8 mouse cellular contexts compared by ENCODE assay signal in genomic region chr5:33378302-33378854, GRCm38 (mm10). TPM values are rescaled to one million over a fixed set of nuclear protein-coding genes. Genes with fewer than 3 reads are reported as not detected.
DNase-seq lines count a peak whose midpoint lies in the region; ATAC-seq and TF ChIP-seq lines count a peak whose summit lies in the region.

Uvssa (plus strand) TSS chr5:33378549.

- H3K9me3 ChIP-seq in kidney, embryonic 14.5 days (ENCODE audit: control insufficient read depth, low read length): no peaks in the 10 kb centered on the region
- H3K9me3 ChIP-seq in limb, embryonic 15.5 days: no peaks in the 10 kb centered on the region

- peak; percentile 98 for ATAC-seq in kidney, embryonic 14.5 days (ENCODE audit: low FRiP score, low TSS enrichment)
- peak; percentile 96 for ATAC-seq in limb, embryonic 15.5 days (ENCODE audit: insufficient number of reproducible peaks, low FRiP score, low TSS enrichment, low read depth)

- H3K9ac ChIP-seq in kidney, embryonic 14.5 days (ENCODE audit: low read depth, low read length): peak within 1 kb of the TSS; percentile 72
- H3K9ac ChIP-seq in limb, embryonic 15.5 days: peak within 1 kb of the TSS; percentile 78

- no peak for TF ChIP-seq CTCF in bone marrow macrophage, adult 2 months (IDR thresholded peaks at IDR 0.05; ENCODE audit: low read depth, low read length)
- no peak for TF ChIP-seq CTCF in embryonic fibroblast, embryonic 13.5 days (IDR thresholded peaks at IDR 0.05; ENCODE audit: borderline replicate concordance, insufficient read depth, low read length)

- peak within 1 kb of the TSS; percentile 80 for H3K27ac ChIP-seq in bone marrow macrophage, adult 2 months (ENCODE audit: insufficient read depth, low read depth, low read length)
- H3K27ac ChIP-seq in embryonic fibroblast, embryonic 13.5 days (ENCODE audit: insufficient read depth, low read length): peak within 1 kb of the TSS; percentile 86
- H3K27ac ChIP-seq in kidney, embryonic 14.5 days (ENCODE audit: low read depth, low read length): peak within 1 kb of the TSS; percentile 89
- H3K27ac ChIP-seq in limb, embryonic 15.5 days: peak within 1 kb of the TSS; percentile 98

- no peaks in the 10 kb centered on the region for H3K27me3 ChIP-seq in kidney, embryonic 14.5 days (ENCODE audit: control insufficient read depth, insufficient read depth, low read length)
- H3K27me3 ChIP-seq in limb, embryonic 15.5 days: no peaks in the 10 kb centered on the region

- H3K4me2 ChIP-seq in kidney, embryonic 14.5 days (replicated peaks; ENCODE audit: low read depth, low read length): peak within 1 kb of the TSS; percentile 72
- H3K4me2 ChIP-seq in limb, embryonic 15.5 days: peak within 1 kb of the TSS; percentile 85

- TF ChIP-seq POLR2A in bone marrow macrophage, adult 2 months (IDR thresholded peaks at IDR 0.05; ENCODE audit: borderline replicate concordance, low read depth, low read length): no peak; the same call in 1 of the 2 replicates
- peak; percentile 97 for TF ChIP-seq POLR2A in embryonic fibroblast, embryonic 13.5 days (IDR thresholded peaks at IDR 0.05; ENCODE audit: low read depth, low read length)

- peaks cover 3% of the 10 kb centered on the region; the same call in 1 of the 2 replicates for H3K36me3 ChIP-seq in kidney, embryonic 14.5 days (ENCODE audit: control insufficient read depth, insufficient read depth, low read length)
- H3K36me3 ChIP-seq in limb, embryonic 15.5 days: peaks cover 29% of the 10 kb centered on the region

- peaks cover 3% of the 10 kb centered on the region; the same call in 1 of the 2 replicates for H3K4me1 ChIP-seq in bone marrow macrophage, adult 2 months (ENCODE audit: control insufficient read depth, insufficient read depth, low read length)
- H3K4me1 ChIP-seq in embryonic fibroblast, embryonic 13.5 days (ENCODE audit: control insufficient read depth, insufficient read depth, low read length): no peaks in the 10 kb centered on the region
- H3K4me1 ChIP-seq in kidney, embryonic 14.5 days (ENCODE audit: control insufficient read depth, insufficient read depth, low read length): no peaks in the 10 kb centered on the region
- peaks cover 13% of the 10 kb centered on the region for H3K4me1 ChIP-seq in limb, embryonic 15.5 days

- WGBS in kidney, embryonic 14.5 days: under 1% methylated on average over 46 of the region's 46 CpGs
- under 1% methylated on average over 46 of the region's 46 CpGs for WGBS in limb, embryonic 15.5 days

- DNase-seq in A20 (ENCODE audit: low read depth, low spot score): peak; percentile 100
- peak; percentile 97 to 98 for DNase-seq in heart, adult 9 months (ENCODE audit: low spot score in 2 of 2)
- DNase-seq in monocyte, adult 2 months (ENCODE audit: low read depth in 1 of 2, low spot score in 2 of 2): peak; percentile 96 to 99
- DNase-seq in spleen, postnatal 36 days (ENCODE audit: low spot score in 2 of 2): peak; percentile 99

- peak within 1 kb of the TSS; percentile 78 for H3K4me3 ChIP-seq in bone marrow macrophage, adult 2 months (ENCODE audit: insufficient read depth, low read length)
- peak within 1 kb of the TSS; percentile 67 for H3K4me3 ChIP-seq in embryonic fibroblast, embryonic 13.5 days (ENCODE audit: insufficient read depth, low read length)
- peak within 1 kb of the TSS; percentile 54 for H3K4me3 ChIP-seq in kidney, embryonic 14.5 days (ENCODE audit: low read length)
- peak within 1 kb of the TSS; percentile 64 for H3K4me3 ChIP-seq in limb, embryonic 15.5 days

RNA-seq across cellular contexts. Expression of gene Uvssa, which starts in this region (rescaled TPM):
- polyA plus RNA-seq in bone marrow macrophage, adult 2 months (2012; ENCODE audit: insufficient read depth, insufficient read length, missing spikeins): 13.0 and 15.9 TPM in 2 replicates
- polyA plus RNA-seq in embryonic fibroblast, embryonic 13.5 days (2011; ENCODE audit: insufficient read length, low read depth, missing spikeins): 11.9 and 15.0 TPM in 2 replicates
- polyA plus RNA-seq in kidney, embryonic 14.5 days (2014; fragmentation: Nextera tagmentation; extraction: Ambion mirVana): 7.9 and 8.9 TPM in 2 replicates
- polyA plus RNA-seq in limb, embryonic 15.5 days (2015; fragmentation: Nextera tagmentation; extraction: Ambion mirVana): 10.3 and 10.6 TPM in 2 replicates

Comparison
In these comparisons a context has a peak if more than half of its experiments do, and no peak if none do; other contexts are left out.
1. Peak in every context shown above with its lines: DNase-seq, ATAC-seq, H3K4me3 ChIP-seq and H3K27ac ChIP-seq.